Mouse (Mus musculus): ENCODE measurements around the gene Cacna1a. TPM values are rescaled to one million over a fixed set of nuclear protein-coding genes. Genes with fewer than 3 reads are reported as not detected.

Gene Cacna1a
- total RNA-seq, 2 experiments from 2014 or later = 3.9 to 9.6 TPM

GRCm38 (mm10) chr8:84533341-84533740 is 145.1 kb downstream of the Cacna1a start:
- DNase-seq (ENCODE audit: low spot score in 2 of 2) = no peak

- DNase-seq (ENCODE audit: low spot score in 2 of 2) = no peak
Measured at GRCm38 (mm10) chr8:84536917-84537316, 148.7 kb downstream of the Cacna1a start.

GRCm38 (mm10) chr8:84539376-84539775 is 151.1 kb downstream of the Cacna1a start:
- DNase-seq (ENCODE audit: low spot score in 2 of 2) = no peak

GRCm38 (mm10) chr8:84542481-84542880 is 154.2 kb downstream of the Cacna1a start:
- DNase-seq (ENCODE audit: low spot score in 2 of 2) = no peak

GRCm38 (mm10) chr8:84545522-84545921 is 157.3 kb downstream of the Cacna1a start:
- DNase-seq (ENCODE audit: low spot score in 2 of 2) = no peak

GRCm38 (mm10) chr8:84552457-84552856 is 164.2 kb downstream of the Cacna1a start:
- DNase-seq (ENCODE audit: low spot score in 2 of 2) = no peak

- no peak for DNase-seq (ENCODE audit: low spot score in 2 of 2)
Measured at GRCm38 (mm10) chr8:84553106-84553505, 164.9 kb downstream of the Cacna1a start.

- no peak for DNase-seq (ENCODE audit: low spot score in 2 of 2)
Measured at GRCm38 (mm10) chr8:84553617-84554016, 165.4 kb downstream of the Cacna1a start.

GRCm38 (mm10) chr8:84554301-84555027 is 166.2 kb downstream of the Cacna1a start:
- DNase-seq (ENCODE audit: low spot score in 2 of 2) = peak; percentile 49 to 59

GRCm38 (mm10) chr8:84555269-84555668 is 167.0 kb downstream of the Cacna1a start:
- no peak for DNase-seq (ENCODE audit: low spot score in 2 of 2)

GRCm38 (mm10) chr8:84557936-84558335 is 169.7 kb downstream of the Cacna1a start:
- DNase-seq (ENCODE audit: low spot score in 2 of 2) = no peak

- no peak for DNase-seq (ENCODE audit: low spot score in 2 of 2)
Measured at GRCm38 (mm10) chr8:84559121-84559604, 170.9 kb downstream of the Cacna1a start.

- no peak for DNase-seq (ENCODE audit: low spot score in 2 of 2)
Measured at GRCm38 (mm10) chr8:84561698-84562097, 173.5 kb downstream of the Cacna1a start.

- DNase-seq (ENCODE audit: low spot score in 2 of 2) = no peak
Measured at GRCm38 (mm10) chr8:84564042-84564441, 175.8 kb downstream of the Cacna1a start.

- no peak for DNase-seq (ENCODE audit: low spot score in 2 of 2)
Measured at GRCm38 (mm10) chr8:84565577-84566360, 177.5 kb downstream of the Cacna1a start.

GRCm38 (mm10) chr8:84566816-84567413 is 178.7 kb downstream of the Cacna1a start:
- no peak for DNase-seq (ENCODE audit: low spot score in 2 of 2)

- DNase-seq (ENCODE audit: low spot score in 2 of 2) = peak in 1 of 2 experiments; percentile 26
Measured at GRCm38 (mm10) chr8:84567541-84567940, 179.3 kb downstream of the Cacna1a start.

GRCm38 (mm10) chr8:84568737-84569136 is 180.5 kb downstream of the Cacna1a start:
- no peak for DNase-seq (ENCODE audit: low spot score in 2 of 2)

- DNase-seq (ENCODE audit: low spot score in 2 of 2) = no peak
Measured at GRCm38 (mm10) chr8:84569921-84570673, 181.9 kb downstream of the Cacna1a start.

GRCm38 (mm10) chr8:84577432-84577831 is 189.2 kb downstream of the Cacna1a start:
- DNase-seq (ENCODE audit: low spot score in 2 of 2) = no peak

GRCm38 (mm10) chr8:84579595-84579994 is 191.4 kb downstream of the Cacna1a start:
- DNase-seq (ENCODE audit: low spot score in 2 of 2) = no peak

Data from adrenal gland, adult 18-20 months (tissue).